Mouse (Mus musculus) CH12.LX (cell line): ENCODE data around the gene Fstl4.

Source experiments
- CHD1 ChIP-seq: IDR thresholded peaks from 2 replicates; pipeline ENCODE4 v1.6.1; 2012; ENCODE audit warnings: low read depth, low read length, improper control_type of control experiment, inconsistent platforms
- CTCF ChIP-seq, 2 experiments: IDR thresholded peaks in 1 of 2; conservative IDR thresholded peaks in 1 of 2; 2 replicates each; pipeline ENCODE4 v1.5.1; 2011 to 2012; ENCODE audit warnings: low read depth in 2 of 2, low read length in 2 of 2, improper control_type of control experiment in 1 of 2, inconsistent platforms in 1 of 2, mild to moderate bottlenecking in 1 of 2, moderate library complexity in 1 of 2
- EP300 ChIP-seq: IDR thresholded peaks from 2 replicates; pipeline ENCODE4 v1.6.1; 2011; ENCODE audit warnings: low read length, improper control_type of control experiment
- MAX ChIP-seq: IDR thresholded peaks from 2 replicates; pipeline ENCODE4 v1.6.1; 2011; ENCODE audit warnings: low read length, improper control_type of control experiment
- NRF1 ChIP-seq: IDR thresholded peaks from 2 replicates; pipeline ENCODE4 v1.6.1; 2014; ENCODE audit warnings: low read depth, mild to moderate bottlenecking, inconsistent platforms, low read length, improper control_type of control experiment, moderate library complexity
- POLR2A ChIP-seq: IDR thresholded peaks from 2 replicates; pipeline ENCODE4 v1.6.1; 2011; ENCODE audit warnings: low read depth, mild to moderate bottlenecking, improper control_type of control experiment, low read length
- SIN3A ChIP-seq: IDR thresholded peaks from 2 replicates; pipeline ENCODE4 v1.6.1; 2012; ENCODE audit warnings: low read length, improper control_type of control experiment, inconsistent platforms
- SMC3 ChIP-seq: IDR thresholded peaks from 2 replicates; pipeline ENCODE4 v1.6.1; 2011; ENCODE audit warnings: low read depth, low read length, improper control_type of control experiment
- TBP ChIP-seq: conservative IDR thresholded peaks from 2 replicates; pipeline ENCODE4 v1.6.1; 2011; ENCODE audit warnings: low read depth, low read length, improper control_type of control experiment
- TCF12 ChIP-seq: IDR thresholded peaks from 2 replicates; pipeline ENCODE4 v1.6.1; 2014; ENCODE audit warnings: low read depth, mild to moderate bottlenecking, inconsistent platforms, low read length, improper control_type of control experiment
- UBTF ChIP-seq: IDR thresholded peaks from 2 replicates; pipeline ENCODE4 v1.6.1; 2012; ENCODE audit warnings: low read depth, mild to moderate bottlenecking, inconsistent platforms, low read length, improper control_type of control experiment, moderate library complexity
- USF1 ChIP-seq: IDR thresholded peaks from 2 replicates; pipeline ENCODE4 v1.6.1; 2014; ENCODE audit warnings: low read depth, mild to moderate bottlenecking, inconsistent platforms, low read length, improper control_type of control experiment
- ZC3H11A ChIP-seq: IDR thresholded peaks from 2 replicates; pipeline ENCODE4 v1.6.1; 2012; ENCODE audit warnings: low read depth, mild to moderate bottlenecking, inconsistent platforms, low read length, improper control_type of control experiment
- ZKSCAN1 ChIP-seq: IDR thresholded peaks from 2 replicates; pipeline ENCODE4 v1.6.1; 2012; ENCODE audit warnings: low read depth, inconsistent platforms, low read length, improper control_type of control experiment, borderline replicate concordance

GRCm38 (mm10) chr11:53202459-53203250 lies 438.2 kb downstream of the Fstl4 start:
- TF ChIP-seq ZC3H11A = no peak
- no peak for TF ChIP-seq CTCF (conservative IDR thresholded peaks at IDR 0.05 in 1 of 2, IDR thresholded peaks at IDR 0.05 in 1 of 2; ENCODE audit: low read depth in 2 of 2, low read length in 2 of 2)
- no peak for TF ChIP-seq TCF12
- no peak for TF ChIP-seq NRF1
- no peak for TF ChIP-seq ZKSCAN1
- TF ChIP-seq UBTF = no peak
- TF ChIP-seq POLR2A = no peak
- no peak for TF ChIP-seq SMC3
- no peak for TF ChIP-seq SIN3A
- TF ChIP-seq CHD1 = no peak
- TF ChIP-seq EP300 = no peak
- TF ChIP-seq TBP = no peak
- no peak for TF ChIP-seq USF1
- no peak for TF ChIP-seq MAX
